Mouse (Mus musculus) NIH3T3 (cell line): ENCODE data around the gene Dmpk.
A peak's percentile ranks its signal among the peaks of the same experiment; 100 is the strongest.

Experiments
- DNase-seq: peaks from one replicate; pipeline ENCODE4 v3.0.0-alpha.2; 2012; ENCODE audit warnings: low read depth

The Dmpk gene

DNA sequence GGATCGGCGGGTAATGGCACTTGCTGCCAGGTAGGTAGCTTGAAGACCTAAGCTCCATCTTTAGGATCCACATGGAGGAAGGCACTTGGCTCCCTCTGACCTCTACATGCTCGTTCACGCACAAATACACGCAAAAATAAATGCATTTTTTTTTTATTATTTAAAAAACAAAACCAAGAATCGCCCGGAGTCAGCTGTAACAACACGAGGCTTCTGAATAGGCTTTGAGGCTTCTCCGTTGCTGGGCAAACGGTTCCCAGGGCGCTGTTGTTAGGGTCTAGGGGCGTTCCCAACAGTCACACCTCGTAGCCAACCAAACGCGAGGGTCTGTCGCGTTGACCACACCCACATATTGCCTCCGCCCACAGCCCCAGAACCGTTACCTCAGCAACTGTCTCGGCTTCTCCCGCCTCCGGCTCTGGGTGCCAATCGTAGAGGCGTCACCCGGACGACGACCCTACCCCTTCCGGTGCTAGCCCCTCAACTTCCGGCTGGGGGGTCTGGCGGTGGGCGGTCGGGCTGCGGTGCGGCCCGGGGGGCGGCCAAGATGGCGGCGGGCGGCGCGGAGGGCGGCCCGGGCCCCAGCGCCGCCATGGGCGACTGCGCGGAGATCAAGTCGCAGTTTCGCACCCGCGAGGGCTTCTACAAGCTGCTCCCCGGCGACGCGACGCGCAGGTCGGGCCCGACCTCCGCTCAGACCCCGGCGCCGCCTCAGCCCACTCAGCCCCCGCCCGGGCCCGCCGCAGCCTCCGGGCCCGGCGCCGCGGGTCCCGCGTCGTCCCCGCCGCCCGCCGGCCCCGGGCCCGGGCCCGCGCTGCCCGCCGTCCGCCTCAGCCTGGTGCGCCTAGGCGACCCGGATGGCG lies 7.7 kb upstream of the Dmpk start, which contains the start of gene Dmwd:
Dmwd (plus strand) TSS at position 505 of the 863 bp plus-strand sequence.
- peak; percentile 98 for DNase-seq

DNA sequence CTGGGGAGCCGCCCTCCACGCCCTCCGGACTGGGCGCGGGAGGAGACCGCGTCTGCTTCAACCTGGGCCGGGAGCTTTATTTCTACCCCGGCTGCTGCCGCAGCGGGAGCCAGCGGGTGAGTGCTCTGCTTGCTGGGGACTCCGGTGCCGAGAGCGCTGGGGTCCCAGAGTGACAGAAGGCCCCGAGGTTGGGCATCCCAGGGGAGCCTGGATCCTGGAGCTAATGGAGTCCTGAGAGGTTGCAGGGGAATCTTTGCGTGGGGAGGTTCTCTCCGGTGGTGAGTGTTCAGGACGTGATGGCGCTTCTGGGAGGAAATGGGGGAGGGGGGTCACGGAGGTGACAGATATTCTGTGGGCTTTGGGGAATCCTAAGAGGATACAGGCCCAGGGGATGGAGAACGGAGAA lies 7.1 kb upstream of the Dmpk start:
- peak; percentile 34 for DNase-seq

DNA sequence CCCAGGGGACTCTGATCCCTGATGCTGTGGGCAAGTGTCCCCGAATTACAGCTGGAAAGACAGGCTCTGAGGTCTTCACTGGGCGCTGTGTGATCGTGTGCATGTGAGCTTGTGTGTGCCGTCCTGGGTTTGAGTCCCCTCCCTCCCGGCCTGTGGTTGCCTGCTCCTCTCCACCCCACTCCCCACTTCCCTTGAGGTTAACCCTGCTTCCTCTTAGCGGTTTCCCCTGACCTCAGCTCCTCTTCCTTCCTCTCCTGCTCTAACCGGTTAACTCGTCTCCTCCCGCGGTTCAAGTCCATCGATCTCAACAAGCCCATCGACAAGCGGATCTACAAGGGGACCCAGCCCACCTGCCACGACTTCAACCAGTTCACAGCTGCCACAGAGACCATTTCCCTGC lies 5.9 kb upstream of the Dmpk start:
- no peak for DNase-seq

DNA sequence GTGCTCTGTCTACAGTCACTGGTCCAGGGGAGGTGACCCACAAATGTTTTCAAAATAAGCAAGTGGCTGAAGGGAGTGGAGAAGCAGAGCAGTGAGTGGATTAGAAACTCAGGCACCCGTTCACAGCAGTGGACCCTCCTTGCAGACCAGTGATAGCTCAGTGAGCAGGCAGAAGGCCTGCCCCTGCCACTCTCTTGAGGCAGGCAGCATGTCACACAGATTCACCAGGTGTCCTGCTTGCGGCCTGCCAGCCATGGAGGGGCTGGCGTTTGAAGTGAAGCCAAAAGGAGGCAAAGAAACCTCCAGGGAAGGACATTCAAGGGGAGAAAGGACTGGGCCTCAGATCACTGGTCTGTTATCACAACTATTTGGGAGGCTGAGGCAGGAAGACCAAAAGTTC lies 4.9 kb upstream of the Dmpk start:
- DNase-seq: no peak

- DNase-seq: no peak
Measured at GRCm38 (mm10) chr7:19080451-19080950, 3.1 kb upstream of the Dmpk start.

GRCm38 (mm10) chr7:19082171-19082570 lies 1.5 kb upstream of the Dmpk start:
- no peak for DNase-seq

DNA sequence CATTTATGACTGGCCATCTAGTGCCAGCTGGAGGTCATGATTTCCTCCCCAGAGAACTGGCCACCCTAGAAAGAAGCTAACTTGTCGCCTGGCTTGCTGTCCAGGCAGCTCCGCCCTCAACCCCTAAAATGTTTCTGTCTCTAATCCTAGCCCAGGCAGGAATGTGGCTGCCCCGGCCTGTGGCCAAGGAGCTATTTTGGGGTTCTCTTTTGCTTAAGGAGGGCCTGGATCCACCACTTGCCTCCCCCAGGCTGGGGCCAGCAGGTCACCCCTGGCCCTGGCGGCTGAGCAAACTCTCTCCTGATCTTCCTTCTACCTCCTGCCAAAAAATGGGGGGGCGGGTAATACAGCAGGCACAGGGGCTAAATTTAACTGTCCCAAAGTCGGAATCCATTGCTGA lies 553 bp upstream of the Dmpk start:
- peak; percentile 60 for DNase-seq

DNA sequence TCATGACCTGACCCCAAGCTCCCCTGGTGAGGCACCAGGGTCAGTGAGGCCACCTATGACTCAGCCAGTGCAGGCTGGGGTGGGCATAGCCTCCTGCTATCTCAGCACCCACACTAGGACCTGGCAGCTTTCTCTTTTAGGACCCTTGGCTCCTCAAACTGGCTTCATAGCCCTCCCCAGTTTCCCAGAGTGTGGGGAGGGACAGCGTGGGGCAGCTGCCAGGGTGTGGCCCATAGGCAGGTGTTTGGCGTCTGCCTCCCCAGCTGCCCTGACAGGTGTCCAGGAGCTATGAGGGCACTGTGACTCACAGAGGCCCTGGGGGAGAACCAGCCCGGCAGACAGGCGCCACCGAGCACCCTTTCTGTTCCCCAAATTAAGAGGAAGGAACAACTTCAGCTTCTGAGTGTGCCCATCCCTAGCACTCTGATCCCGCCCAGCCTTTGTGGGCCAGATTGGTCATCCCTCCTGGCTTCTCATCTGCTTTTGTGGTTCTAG lies 675 bp downstream of the Dmpk start:
- peak; percentile 28 for DNase-seq

GRCm38 (mm10) chr7:19084921-19085473 lies 1.3 kb downstream of the Dmpk start:
- peak; percentile 19 for DNase-seq

DNA sequence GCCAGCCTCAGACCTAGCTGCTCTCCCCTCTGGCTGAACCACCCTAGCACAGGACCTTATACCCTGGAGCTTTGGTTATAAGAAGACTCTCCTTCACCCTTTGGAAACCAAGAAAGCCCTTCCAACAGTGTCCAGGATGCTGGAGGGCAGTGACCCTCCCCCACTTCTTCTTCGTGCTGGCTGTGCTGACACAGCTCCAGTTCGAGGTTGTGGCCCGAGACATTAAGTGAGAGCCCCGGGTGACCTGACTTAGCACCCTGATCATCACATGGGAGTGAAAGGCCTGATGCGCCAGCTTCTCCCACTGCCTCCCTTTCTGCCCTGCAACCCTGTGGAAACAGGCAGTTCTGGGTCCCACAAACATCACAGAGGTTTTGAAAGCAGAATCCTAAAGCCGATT lies 1.8 kb downstream of the Dmpk start:
- DNase-seq: no peak

DNA sequence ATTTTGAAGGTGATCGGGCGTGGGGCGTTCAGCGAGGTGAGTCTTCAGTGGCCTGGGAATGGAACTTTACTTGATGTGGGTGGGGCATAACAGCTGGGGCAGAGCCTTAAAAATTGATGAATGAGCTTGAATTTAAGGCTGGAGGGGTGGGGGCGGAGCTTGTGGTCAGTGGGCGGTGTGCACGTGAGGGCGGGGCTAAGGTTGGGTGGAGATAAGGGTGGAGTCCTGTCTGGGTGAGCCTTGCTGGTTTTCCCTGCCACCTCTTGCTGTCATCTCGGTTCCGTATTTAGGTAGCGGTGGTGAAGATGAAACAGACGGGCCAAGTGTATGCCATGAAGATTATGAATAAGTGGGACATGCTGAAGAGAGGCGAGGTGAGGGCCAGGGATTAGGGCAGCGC lies 2.4 kb downstream of the Dmpk start:
- peak; percentile 74 for DNase-seq

DNA sequence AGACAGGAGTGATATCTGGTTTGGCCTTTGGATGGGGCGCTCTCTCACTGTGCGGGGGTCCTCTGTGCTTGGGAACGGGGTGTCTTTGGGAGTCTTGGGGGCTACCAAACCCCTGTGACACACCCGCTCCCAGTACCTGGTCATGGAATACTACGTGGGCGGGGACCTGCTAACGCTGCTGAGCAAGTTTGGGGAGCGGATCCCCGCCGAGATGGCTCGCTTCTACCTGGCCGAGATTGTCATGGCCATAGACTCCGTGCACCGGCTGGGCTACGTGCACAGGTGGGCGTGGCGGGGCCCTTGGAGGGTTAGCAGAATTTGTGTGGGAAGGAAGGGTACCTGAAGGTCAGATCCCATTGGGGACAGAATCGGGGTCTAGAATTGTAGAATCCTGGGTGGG lies 3.1 kb downstream of the Dmpk start:
- DNase-seq: no peak

DNA sequence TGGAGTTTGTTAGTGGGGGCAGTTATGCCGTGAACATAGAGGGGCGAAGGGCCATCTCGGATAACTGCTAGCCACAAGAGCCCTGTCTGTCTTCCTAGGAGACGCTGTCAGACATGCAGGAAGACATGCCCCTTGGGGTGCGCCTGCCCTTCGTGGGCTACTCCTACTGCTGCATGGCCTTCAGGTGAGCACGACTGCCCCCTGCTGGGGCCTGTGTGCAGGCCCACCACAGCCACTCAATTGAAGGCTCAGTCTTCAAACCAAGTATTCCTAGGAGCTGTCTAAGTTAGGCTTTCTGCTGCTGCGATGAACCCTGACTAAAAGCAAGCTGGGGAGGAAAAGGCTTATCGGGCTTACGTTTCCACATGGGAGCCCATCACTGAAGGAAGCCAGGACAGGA lies 5.2 kb downstream of the Dmpk start:
- DNase-seq: peak; percentile 80

DNA sequence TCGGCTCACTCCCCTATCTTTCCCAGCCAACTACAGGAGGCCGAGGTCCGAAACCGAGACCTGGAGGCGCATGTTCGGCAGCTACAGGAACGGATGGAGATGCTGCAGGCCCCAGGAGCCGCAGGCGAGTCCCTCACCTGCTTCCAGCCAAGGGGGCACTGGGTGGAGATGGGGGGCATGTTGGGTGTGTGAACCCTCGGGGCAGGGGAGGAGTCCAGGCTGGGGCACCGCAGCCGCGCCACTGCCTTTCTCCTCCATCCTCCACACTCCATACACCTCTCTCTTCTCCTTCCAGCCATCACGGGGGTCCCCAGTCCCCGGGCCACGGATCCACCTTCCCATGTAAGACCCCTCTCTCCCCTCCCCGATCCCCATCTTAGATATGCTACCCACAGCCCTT lies 8.3 kb downstream of the Dmpk start:
- DNase-seq: no peak

DNA sequence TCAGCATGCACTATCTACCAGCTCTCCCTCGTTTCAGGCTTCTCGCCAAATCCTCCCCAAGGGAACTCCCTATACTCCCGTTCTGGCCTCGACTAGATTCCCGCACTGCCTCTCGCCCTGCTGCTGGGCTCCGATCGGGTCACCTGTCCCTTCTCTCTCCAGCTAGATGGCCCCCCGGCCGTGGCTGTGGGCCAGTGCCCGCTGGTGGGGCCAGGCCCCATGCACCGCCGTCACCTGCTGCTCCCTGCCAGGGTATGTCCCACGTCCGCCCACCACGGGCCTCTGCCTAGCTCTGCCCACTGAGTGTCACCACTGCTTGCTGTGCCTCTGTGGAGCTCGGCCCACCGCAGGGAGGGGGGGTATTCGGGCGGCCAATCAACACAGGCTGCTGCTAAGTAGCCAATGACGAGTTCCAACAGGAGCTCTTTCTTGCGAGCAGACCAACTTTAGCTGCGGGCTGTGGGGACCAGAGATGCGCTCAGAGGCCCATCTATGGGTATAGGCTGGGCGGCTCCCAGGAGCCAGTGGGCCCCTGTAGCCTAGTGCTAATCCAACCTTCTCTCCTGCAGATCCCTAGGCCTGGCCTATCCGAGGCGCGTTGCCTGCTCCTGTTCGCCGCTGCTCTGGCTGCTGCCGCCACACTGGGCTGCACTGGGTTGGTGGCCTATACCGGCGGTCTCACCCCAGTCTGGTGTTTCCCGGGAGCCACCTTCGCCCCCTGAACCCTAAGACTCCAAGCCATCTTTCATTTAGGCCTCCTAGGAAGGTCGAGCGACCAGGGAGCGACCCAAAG lies 8.9 kb downstream of the Dmpk start:
- peak; percentile 47 for DNase-seq

- peak; percentile 92 for DNase-seq
Measured at GRCm38 (mm10) chr7:19093174-19093521, 9.5 kb downstream of the Dmpk start.

GRCm38 (mm10) chr7:19093537-19094385 lies 10.1 kb downstream of the Dmpk start:
- peak; percentile 100 for DNase-seq

- DNase-seq: peak; percentile 72
Measured at GRCm38 (mm10) chr7:19094471-19094825, 10.8 kb downstream of the Dmpk start, which contains the start of gene Six5. TSS of gene Six5 (plus strand) at chr7:19094594.

DNA sequence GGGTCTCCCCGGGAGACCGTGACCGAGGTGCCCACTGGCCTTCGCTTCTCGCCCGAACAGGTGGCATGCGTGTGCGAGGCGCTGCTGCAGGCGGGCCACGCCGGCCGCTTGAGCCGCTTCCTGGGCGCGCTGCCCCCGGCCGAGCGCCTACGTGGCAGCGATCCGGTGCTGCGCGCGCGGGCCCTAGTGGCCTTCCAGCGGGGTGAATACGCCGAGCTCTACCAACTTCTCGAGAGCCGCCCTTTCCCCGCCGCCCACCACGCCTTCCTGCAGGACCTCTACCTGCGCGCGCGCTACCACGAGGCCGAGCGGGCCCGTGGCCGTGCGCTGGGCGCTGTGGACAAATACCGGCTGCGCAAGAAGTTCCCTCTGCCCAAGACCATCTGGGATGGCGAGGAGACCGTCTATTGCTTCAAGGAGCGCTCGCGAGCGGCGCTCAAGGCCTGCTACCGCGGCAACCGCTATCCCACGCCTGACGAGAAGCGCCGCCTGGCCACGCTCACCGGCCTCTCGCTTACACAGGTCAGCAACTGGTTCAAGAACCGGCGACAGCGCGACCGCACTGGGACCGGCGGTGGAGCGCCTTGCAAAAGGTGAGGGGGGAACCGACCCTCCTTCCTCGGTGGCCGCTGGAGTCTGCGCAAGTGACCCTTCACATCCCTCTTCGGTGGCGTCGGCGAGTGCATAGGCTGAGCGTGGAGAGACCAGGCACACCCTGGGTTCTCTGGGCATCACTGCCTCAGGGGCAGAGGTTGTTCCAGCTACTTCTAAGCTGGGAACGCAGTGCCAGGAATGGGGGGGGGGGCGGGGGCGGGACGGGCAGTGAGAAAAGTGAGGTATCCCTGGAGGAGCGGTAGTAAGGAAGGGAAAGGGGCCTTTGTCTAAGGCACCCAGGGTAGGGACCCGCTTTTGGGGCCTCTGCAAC lies 11.4 kb downstream of the Dmpk start:
- peak; percentile 74 for DNase-seq

DNA sequence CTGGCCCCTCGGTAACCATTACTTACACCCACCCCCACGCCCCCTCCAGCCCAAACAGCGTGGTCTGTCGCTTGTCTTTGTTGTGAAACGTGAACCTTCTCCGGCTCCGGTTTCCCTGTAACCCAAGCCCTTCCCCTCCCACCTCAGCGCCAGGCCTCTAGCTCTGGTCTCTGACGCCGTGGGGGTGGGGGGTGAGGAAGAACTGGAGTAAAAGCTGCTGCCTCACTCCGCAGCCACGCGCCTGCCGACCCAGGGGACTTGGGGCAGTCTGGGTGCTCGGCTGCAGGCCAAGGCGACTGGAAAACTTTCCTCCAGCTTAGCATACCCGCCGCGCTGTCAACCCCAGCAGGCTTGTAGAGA lies 12.1 kb downstream of the Dmpk start:
- peak; percentile 91 for DNase-seq
